Mouse (Mus musculus): ENCODE measurements around the gene Klk8. TPM values are rescaled to one million over a fixed set of nuclear protein-coding genes. Genes with fewer than 3 reads are reported as not detected.

Klk8 gene
- polyA plus RNA-seq, 1 experiment: not detected

DNA sequence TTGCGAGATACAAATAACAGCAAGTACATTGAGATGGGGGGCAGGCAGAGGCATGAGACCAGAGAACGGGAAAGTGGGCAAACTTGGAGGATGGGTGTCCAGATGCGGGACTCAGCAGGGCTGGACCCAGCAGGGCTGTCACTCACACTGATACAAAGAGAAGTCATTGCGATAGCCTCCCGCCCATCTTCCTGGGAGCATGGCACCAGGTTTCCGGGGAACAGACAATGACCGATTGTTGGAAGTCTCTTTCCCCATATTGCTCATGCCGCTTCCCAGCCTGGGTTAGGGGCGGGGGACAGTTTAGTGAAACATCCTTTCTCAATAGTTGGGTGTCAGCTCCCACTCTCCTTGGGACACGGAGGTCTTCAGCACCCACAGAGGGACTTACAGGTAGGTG lies 26.8 kb downstream of the Klk8 start, which contains the start of gene Klk6:
TSS of gene Klk6 (plus strand) at position 301 of the 400 bp plus-strand sequence.
- no peak within 1 kb of the TSS for H3K4me3 ChIP-seq
- no peaks in the 10 kb centered on the region for H3K79me2 ChIP-seq (ENCODE audit: control insufficient read depth, insufficient read depth)
- H3K36me3 ChIP-seq (ENCODE audit: control insufficient read depth, insufficient read depth): no peaks in the 10 kb centered on the region
- H3K27me3 ChIP-seq (ENCODE audit: control insufficient read depth, insufficient read depth, insufficient read length): peaks cover 4% of the 10 kb centered on the region
- TF ChIP-seq POLR2A (IDR thresholded peaks at IDR 0.05; ENCODE audit: insufficient read length, low read depth): no peak
- no peak for TF ChIP-seq CEBPB (IDR thresholded peaks at IDR 0.05; ENCODE audit: insufficient read depth, poor library complexity, severe bottlenecking)
- no peak for TF ChIP-seq MAX (IDR thresholded peaks at IDR 0.05; ENCODE audit: low read depth)
- TF ChIP-seq MYOD1 (IDR thresholded peaks at IDR 0.05; ENCODE audit: control insufficient read depth in 1 of 3, insufficient read length in 2 of 3, low read depth in 2 of 3): no peak
- no peak for TF ChIP-seq POLR2AphosphoS2 (IDR thresholded peaks at IDR 0.05; ENCODE audit: insufficient read length, low read depth)
- TF ChIP-seq REST (IDR thresholded peaks at IDR 0.05; ENCODE audit: insufficient read depth, insufficient read length): no peak
- TF ChIP-seq TCF3 (IDR thresholded peaks at IDR 0.05; ENCODE audit: insufficient read length, low read depth): no peak
- no peak for TF ChIP-seq E2F4 (IDR thresholded peaks at IDR 0.05; ENCODE audit: insufficient read depth)
- no peak for TF ChIP-seq MYOG (IDR thresholded peaks at IDR 0.05; ENCODE audit: control insufficient read depth in 1 of 3, insufficient read depth in 1 of 3, insufficient read length in 2 of 3, low read depth in 2 of 3)
- H3ac ChIP-seq (ENCODE audit: control insufficient read depth, insufficient read length): no peak within 1 kb of the TSS
- H3K4me2 ChIP-seq (ENCODE audit: low read depth): no peak within 1 kb of the TSS

DNA sequence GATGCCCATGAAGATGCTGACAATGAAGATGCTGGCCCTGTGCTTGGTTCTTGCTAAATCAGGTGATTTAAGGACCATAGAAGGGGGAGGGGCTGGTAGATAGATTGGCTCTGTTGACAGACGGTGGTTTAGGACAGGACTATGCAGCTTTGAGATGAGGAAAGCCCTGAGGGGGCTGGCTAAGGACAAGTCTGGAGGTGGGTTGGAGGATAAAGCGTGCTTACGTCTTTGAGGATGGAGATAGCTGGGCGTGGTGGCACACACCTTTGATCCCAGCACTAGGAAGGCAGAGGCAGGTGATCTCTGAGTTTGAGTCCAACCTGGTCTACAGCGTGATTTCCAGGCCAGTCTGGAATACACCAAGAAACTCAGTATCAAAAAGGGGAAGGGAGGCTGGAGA lies 28.7 kb downstream of the Klk8 start:
- TF ChIP-seq TCF12 (IDR thresholded peaks at IDR 0.05; ENCODE audit: insufficient read depth, poor library complexity, severe bottlenecking) (no peak), MAX (IDR thresholded peaks at IDR 0.05; ENCODE audit: low read depth) (no peak), USF1 (IDR thresholded peaks at IDR 0.05; ENCODE audit: low read depth) (no peak), TCF3 (IDR thresholded peaks at IDR 0.05; ENCODE audit: insufficient read length, low read depth) (no peak), E2F4 (IDR thresholded peaks at IDR 0.05; ENCODE audit: insufficient read depth) (no peak), MYOD1 (IDR thresholded peaks at IDR 0.05; ENCODE audit: control insufficient read depth in 1 of 3, insufficient read length in 2 of 3, low read depth in 2 of 3) (no peak), REST (IDR thresholded peaks at IDR 0.05; ENCODE audit: insufficient read depth, insufficient read length) (no peak), POLR2A (IDR thresholded peaks at IDR 0.05; ENCODE audit: insufficient read length, low read depth) (no peak), MYOG (IDR thresholded peaks at IDR 0.05; ENCODE audit: control insufficient read depth in 1 of 3, insufficient read depth in 1 of 3, insufficient read length in 2 of 3, low read depth in 2 of 3) (no peak), POLR2AphosphoS2 (IDR thresholded peaks at IDR 0.05; ENCODE audit: insufficient read length, low read depth) (no peak), CEBPB (IDR thresholded peaks at IDR 0.05; ENCODE audit: insufficient read depth, poor library complexity, severe bottlenecking) (no peak), SRF (IDR thresholded peaks at IDR 0.05; ENCODE audit: control insufficient read depth, insufficient read length, low read depth) (no peak)
- Histone ChIP-seq H3K36me3 (ENCODE audit: control insufficient read depth, insufficient read depth) (no peaks in the 10 kb centered on the region), H3K4me3 (no peak overlapping the region), H3K4me2 (ENCODE audit: low read depth) (no peak overlapping the region), H3ac (ENCODE audit: control insufficient read depth, insufficient read length) (no peak overlapping the region), H3K27me3 (ENCODE audit: control insufficient read depth, insufficient read depth, insufficient read length) (peaks cover 4% of the 10 kb centered on the region), H3K79me2 (ENCODE audit: control insufficient read depth, insufficient read depth) (no peaks in the 10 kb centered on the region)

DNA sequence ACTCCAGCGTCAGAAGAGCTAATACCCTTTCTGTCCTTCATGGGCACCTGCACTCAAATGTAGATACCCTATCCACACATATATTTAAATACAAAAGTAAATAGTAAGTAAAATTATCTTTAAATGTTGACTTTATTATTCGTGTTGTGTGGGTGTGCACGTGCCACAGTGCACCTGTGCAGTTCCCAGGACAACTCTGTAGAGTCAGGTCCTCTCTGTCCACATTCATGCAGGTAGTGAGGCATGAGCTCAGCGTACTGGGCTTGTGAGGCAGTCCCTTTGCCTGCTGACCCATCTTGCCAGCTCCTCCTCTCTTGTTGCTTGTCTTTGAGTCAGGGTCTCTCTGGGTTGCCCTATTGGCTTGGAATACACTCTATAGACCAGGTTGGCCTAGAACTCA lies 30.3 kb downstream of the Klk8 start:
- TF ChIP-seq MAX (IDR thresholded peaks at IDR 0.05; ENCODE audit: low read depth) (no peak), TCF3 (IDR thresholded peaks at IDR 0.05; ENCODE audit: insufficient read length, low read depth) (no peak), TCF12 (IDR thresholded peaks at IDR 0.05; ENCODE audit: insufficient read depth, poor library complexity, severe bottlenecking) (no peak), E2F4 (IDR thresholded peaks at IDR 0.05; ENCODE audit: insufficient read depth) (no peak), MYOG (IDR thresholded peaks at IDR 0.05; ENCODE audit: control insufficient read depth in 1 of 3, insufficient read depth in 1 of 3, insufficient read length in 2 of 3, low read depth in 2 of 3) (no peak), POLR2A (IDR thresholded peaks at IDR 0.05; ENCODE audit: insufficient read length, low read depth) (no peak), USF1 (IDR thresholded peaks at IDR 0.05; ENCODE audit: low read depth) (no peak), POLR2AphosphoS2 (IDR thresholded peaks at IDR 0.05; ENCODE audit: insufficient read length, low read depth) (no peak), CEBPB (IDR thresholded peaks at IDR 0.05; ENCODE audit: insufficient read depth, poor library complexity, severe bottlenecking) (no peak), MYOD1 (IDR thresholded peaks at IDR 0.05; ENCODE audit: control insufficient read depth in 1 of 3, insufficient read length in 2 of 3, low read depth in 2 of 3) (no peak), REST (IDR thresholded peaks at IDR 0.05; ENCODE audit: insufficient read depth, insufficient read length) (no peak), SRF (IDR thresholded peaks at IDR 0.05; ENCODE audit: control insufficient read depth, insufficient read length, low read depth) (no peak)

DNA sequence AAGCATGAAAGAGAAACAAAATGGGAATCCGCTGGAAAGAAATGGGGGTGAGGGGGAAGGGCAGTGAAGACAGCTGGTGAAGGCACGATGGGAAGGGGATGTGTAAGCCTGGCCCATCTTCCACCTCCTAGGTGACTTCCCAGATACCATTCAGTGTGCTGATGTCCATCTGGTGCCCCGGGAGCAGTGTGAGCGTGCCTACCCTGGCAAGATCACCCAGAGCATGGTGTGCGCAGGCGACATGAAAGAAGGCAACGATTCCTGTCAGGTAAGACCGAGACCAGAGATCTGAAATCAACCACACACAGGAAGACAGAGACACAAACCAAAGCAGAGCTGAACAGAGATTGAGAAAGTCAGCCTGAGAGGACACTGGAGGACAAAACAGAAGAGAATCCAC lies 31.6 kb downstream of the Klk8 start:
- H3K4me2 ChIP-seq (ENCODE audit: low read depth): no peak overlapping the region
- no peak overlapping the region for H3K4me3 ChIP-seq
- H3ac ChIP-seq (ENCODE audit: control insufficient read depth, insufficient read length): no peak overlapping the region
- H3K36me3 ChIP-seq (ENCODE audit: control insufficient read depth, insufficient read depth): no peaks in the 10 kb centered on the region
- H3K27me3 ChIP-seq (ENCODE audit: control insufficient read depth, insufficient read depth, insufficient read length): peaks cover 4% of the 10 kb centered on the region
- no peaks in the 10 kb centered on the region for H3K79me2 ChIP-seq (ENCODE audit: control insufficient read depth, insufficient read depth)
- no peak for TF ChIP-seq POLR2A (IDR thresholded peaks at IDR 0.05; ENCODE audit: insufficient read length, low read depth)
- no peak for TF ChIP-seq MYOD1 (IDR thresholded peaks at IDR 0.05; ENCODE audit: control insufficient read depth in 1 of 3, insufficient read length in 2 of 3, low read depth in 2 of 3)
- no peak for TF ChIP-seq REST (IDR thresholded peaks at IDR 0.05; ENCODE audit: insufficient read depth, insufficient read length)
- no peak for TF ChIP-seq USF1 (IDR thresholded peaks at IDR 0.05; ENCODE audit: low read depth)
- TF ChIP-seq POLR2AphosphoS2 (IDR thresholded peaks at IDR 0.05; ENCODE audit: insufficient read length, low read depth): no peak
- no peak for TF ChIP-seq SRF (IDR thresholded peaks at IDR 0.05; ENCODE audit: control insufficient read depth, insufficient read length, low read depth)
- TF ChIP-seq MAX (IDR thresholded peaks at IDR 0.05; ENCODE audit: low read depth): no peak
- TF ChIP-seq CEBPB (IDR thresholded peaks at IDR 0.05; ENCODE audit: insufficient read depth, poor library complexity, severe bottlenecking): no peak
- TF ChIP-seq TCF12 (IDR thresholded peaks at IDR 0.05; ENCODE audit: insufficient read depth, poor library complexity, severe bottlenecking): no peak
- no peak for TF ChIP-seq MYOG (IDR thresholded peaks at IDR 0.05; ENCODE audit: control insufficient read depth in 1 of 3, insufficient read depth in 1 of 3, insufficient read length in 2 of 3, low read depth in 2 of 3)
- TF ChIP-seq E2F4 (IDR thresholded peaks at IDR 0.05; ENCODE audit: insufficient read depth): no peak

More for the DNA sequence above, 30.3 kb downstream of the Klk8 start:
- Histone ChIP-seq H3K36me3 (ENCODE audit: control insufficient read depth, insufficient read depth) (no peaks in the 10 kb centered on the region), H3ac (ENCODE audit: control insufficient read depth, insufficient read length) (no peak overlapping the region), H3K79me2 (ENCODE audit: control insufficient read depth, insufficient read depth) (no peaks in the 10 kb centered on the region), H3K4me3 (no peak overlapping the region), H3K27me3 (ENCODE audit: control insufficient read depth, insufficient read depth, insufficient read length) (peaks cover 4% of the 10 kb centered on the region), H3K4me2 (ENCODE audit: low read depth) (no peak overlapping the region)
